Mouse (Mus musculus) stomach, embryonic 15.5 days (tissue): Measurements from ENCODE around the gene Cdc20. TPM values are rescaled to one million over a fixed set of nuclear protein-coding genes. Genes with fewer than 3 reads are reported as not detected.
A peak's percentile ranks its signal among the peaks of the same experiment; 100 is the strongest.

Source experiments
- ATAC-seq: fragments of 200-750 bp; cut with Nextera tagmentation; 2 replicates; pipeline ENCODE4 v1.8.0; 2017; ENCODE audit warnings: low read depth, moderate number of reproducible peaks, moderate TSS enrichment; ENCODE audit not compliant: insufficient read depth, low FRiP score
- H3K27ac ChIP-seq: fragments of 300-500 bp; sonication (generic); 2 replicates; pipeline ENCODE4 v1.5.1; 2015; ENCODE audit warnings: mild to moderate bottlenecking, inconsistent platforms
- H3K27me3 ChIP-seq: fragments of 300-500 bp; sonication (generic); replicated peaks from 2 replicates; pipeline ENCODE4 v1.6.1; 2015; ENCODE audit warnings: inconsistent platforms
- H3K36me3 ChIP-seq: fragments of 300-500 bp; sonication (generic); 2 replicates; pipeline ENCODE4 v1.6.1; 2015; ENCODE audit warnings: inconsistent platforms
- H3K4me1 ChIP-seq: fragments of 300-500 bp; sonication (generic); 2 replicates; pipeline ENCODE4 v1.6.1; 2015; ENCODE audit warnings: inconsistent platforms
- H3K4me2 ChIP-seq: fragments of 300-500 bp; sonication (generic); 2 replicates; pipeline ENCODE4 v1.6.1; 2015; ENCODE audit warnings: mild to moderate bottlenecking, inconsistent platforms
- H3K4me3 ChIP-seq: fragments of 300-500 bp; sonication (generic); replicated peaks from 2 replicates; pipeline ENCODE4 v1.5.1; 2015; ENCODE audit warnings: inconsistent platforms
- H3K9ac ChIP-seq: fragments of 300-500 bp; sonication (generic); 2 replicates; pipeline ENCODE4 v1.6.1; 2015; ENCODE audit warnings: inconsistent platforms
- H3K9me3 ChIP-seq: fragments of 300-500 bp; sonication (generic); 2 replicates; pipeline ENCODE4 v1.6.1; 2016; ENCODE audit warnings: inconsistent platforms
- WGBS: fragments of 180-500 bp; shearing (Covaris S2); methylation state at CpG from one replicate; pipeline ENCODE4 v1.1.7; 2015; 5-methylcytosine and 5-hydroxymethylcytosine counted together
- polyA plus RNA-seq: library from polyadenylated mRNA; unstranded; fragments of >200 nt; fragmentation: Nextera tagmentation; extraction: Ambion mirVana; gene quantifications from 2 replicates; pipeline ENCODE4 v1.2.1, GENCODE M21; 2015

The Cdc20 gene
- polyA plus RNA-seq, 1 experiment from 2014 or later, result 220 TPM

- H3K4me2 ChIP-seq, result peak overlapping the region; percentile 89
- WGBS, result 8% methylated on average over 12 of the region's 12 CpGs
- H3K27me3 ChIP-seq, result no peaks in the 10 kb centered on the region
- H3K9me3 ChIP-seq, result no peaks in the 10 kb centered on the region
- H3K4me1 ChIP-seq, result peaks cover 31% of the 10 kb centered on the region
- ATAC-seq, result no peak
- H3K9ac ChIP-seq, result peak overlapping the region; percentile 22; the same call in 1 of the 2 replicates
- peak overlapping the region; percentile 94 for H3K27ac ChIP-seq
- peaks cover 1% of the 10 kb centered on the region; the same call in 1 of the 2 replicates for H3K36me3 ChIP-seq
- H3K4me3 ChIP-seq, result peak overlapping the region; percentile 64
Measured at GRCm38 (mm10) chr4:118437829-118438253, 689 bp upstream of the Cdc20 start.

- H3K27ac ChIP-seq, result no peak overlapping the region
- no peak for ATAC-seq
- H3K4me2 ChIP-seq, result no peak overlapping the region
- peaks cover 16% of the 10 kb centered on the region for H3K36me3 ChIP-seq
- 65% methylated on average over 8 of the region's 8 CpGs for WGBS
- H3K4me3 ChIP-seq, result no peak overlapping the region
- peaks cover 47% of the 10 kb centered on the region for H3K4me1 ChIP-seq
- no peak overlapping the region for H3K9ac ChIP-seq
- H3K9me3 ChIP-seq, result no peaks in the 10 kb centered on the region
- H3K27me3 ChIP-seq, result no peaks in the 10 kb centered on the region
Measured at GRCm38 (mm10) chr4:118432332-118432731, 4.8 kb downstream of the Cdc20 start.

GRCm38 (mm10) chr4:118429215-118429895, 7.8 kb downstream of the Cdc20 start:
- H3K9ac ChIP-seq, result no peak overlapping the region
- H3K9me3 ChIP-seq, result no peaks in the 10 kb centered on the region
- H3K36me3 ChIP-seq, result peaks cover 16% of the 10 kb centered on the region
- 28% methylated on average over 7 of the region's 7 CpGs for WGBS
- peak overlapping the region; percentile 90 for H3K27ac ChIP-seq
- no peak for ATAC-seq
- H3K4me3 ChIP-seq, result peak overlapping the region; percentile 85
- no peaks in the 10 kb centered on the region for H3K27me3 ChIP-seq
- peak overlapping the region; percentile 86 for H3K4me2 ChIP-seq
- peaks cover 29% of the 10 kb centered on the region for H3K4me1 ChIP-seq

GRCm38 (mm10) chr4:118428531-118429214, 8.5 kb downstream of the Cdc20 start:
- WGBS, result 26% methylated on average over 15 of the region's 15 CpGs
- H3K9ac ChIP-seq, result peak overlapping the region; percentile 59
- H3K36me3 ChIP-seq, result peaks cover 16% of the 10 kb centered on the region
- H3K27ac ChIP-seq, result peak overlapping the region; percentile 90
- H3K27me3 ChIP-seq, result no peaks in the 10 kb centered on the region
- no peaks in the 10 kb centered on the region for H3K9me3 ChIP-seq
- peak overlapping the region; percentile 86 for H3K4me2 ChIP-seq
- H3K4me3 ChIP-seq, result peak overlapping the region; percentile 85
- ATAC-seq, result peak; percentile 32
- H3K4me1 ChIP-seq, result peaks cover 25% of the 10 kb centered on the region

- H3K9ac ChIP-seq, result peak within 1 kb of the TSS; percentile 61
- 2% methylated on average over 20 of the region's 31 CpGs for WGBS
Measured at GRCm38 (mm10) chr4:118427768-118428451, 9.2 kb downstream of the Cdc20 start, which contains the start of gene Elovl1. Gene Elovl1 (plus strand): TSS chr4:118428093.

GRCm38 (mm10) chr4:118427415-118427767, 9.8 kb downstream of the Cdc20 start:
- H3K27ac ChIP-seq, result peak overlapping the region; percentile 90
- H3K4me3 ChIP-seq, result peak overlapping the region; percentile 85
- H3K9ac ChIP-seq, result peak overlapping the region; percentile 61
- no peak; the same call in 1 of the 2 replicates for ATAC-seq
- peak overlapping the region; percentile 86 for H3K4me2 ChIP-seq
- WGBS, result under 1% methylated on average over 5 of the region's 5 CpGs
- no peaks in the 10 kb centered on the region for H3K9me3 ChIP-seq
- no peaks in the 10 kb centered on the region for H3K27me3 ChIP-seq
- peaks cover 10% of the 10 kb centered on the region for H3K36me3 ChIP-seq
- peaks cover 25% of the 10 kb centered on the region for H3K4me1 ChIP-seq

More at GRCm38 (mm10) chr4:118427768-118428451, 9.2 kb downstream of the Cdc20 start, which contains the start of gene Elovl1:
- peaks cover 25% of the 10 kb centered on the region for H3K4me1 ChIP-seq
- H3K9me3 ChIP-seq, result no peaks in the 10 kb centered on the region
- H3K27ac ChIP-seq, result peak within 1 kb of the TSS; percentile 90
- peak within 1 kb of the TSS; percentile 85 for H3K4me3 ChIP-seq
- H3K36me3 ChIP-seq, result peaks cover 15% of the 10 kb centered on the region
- no peaks in the 10 kb centered on the region for H3K27me3 ChIP-seq
- H3K4me2 ChIP-seq, result peak within 1 kb of the TSS; percentile 86
- peak; percentile 96 for ATAC-seq

- no peak overlapping the region for H3K4me2 ChIP-seq
- H3K9ac ChIP-seq, result no peak overlapping the region
- ATAC-seq, result no peak
- H3K4me3 ChIP-seq, result no peak overlapping the region
- WGBS, result 93% methylated on average over 1 of the region's 1 CpGs
- H3K27me3 ChIP-seq, result no peaks in the 10 kb centered on the region
- H3K36me3 ChIP-seq, result peaks cover 11% of the 10 kb centered on the region
- H3K27ac ChIP-seq, result no peak overlapping the region
- peaks cover 23% of the 10 kb centered on the region for H3K4me1 ChIP-seq
- H3K9me3 ChIP-seq, result no peaks in the 10 kb centered on the region
Measured at GRCm38 (mm10) chr4:118425374-118425773, 11.8 kb downstream of the Cdc20 start.

GRCm38 (mm10) chr4:118424541-118425160, 12.5 kb downstream of the Cdc20 start:
- Histone ChIP-seq H3K4me2 (no peak overlapping the region), H3K4me3 (no peak overlapping the region), H3K4me1 (peaks cover 17% of the 10 kb centered on the region), H3K36me3 (peaks cover 16% of the 10 kb centered on the region), H3K9ac (no peak overlapping the region), H3K27ac (no peak overlapping the region), H3K9me3 (no peaks in the 10 kb centered on the region), H3K27me3 (no peaks in the 10 kb centered on the region)
- 71% methylated on average over 4 of the region's 4 CpGs for WGBS
- ATAC-seq, result no peak; the same call in 1 of the 2 replicates

- 86% methylated on average over 3 of the region's 3 CpGs for WGBS
- Histone ChIP-seq H3K27me3 (no peaks in the 10 kb centered on the region), H3K9ac (no peak overlapping the region), H3K4me3 (no peak overlapping the region), H3K27ac (no peak overlapping the region), H3K4me1 (no peaks in the 10 kb centered on the region), H3K9me3 (no peaks in the 10 kb centered on the region), H3K4me2 (no peak overlapping the region), H3K36me3 (peaks cover 25% of the 10 kb centered on the region)
- ATAC-seq, result no peak
Measured at GRCm38 (mm10) chr4:118421384-118421783, 15.8 kb downstream of the Cdc20 start.

GRCm38 (mm10) chr4:118417112-118417797, 19.9 kb downstream of the Cdc20 start:
- WGBS, result 86% methylated on average over 13 of the region's 13 CpGs
- no peak overlapping the region for H3K27ac ChIP-seq
- no peak; the same call in 1 of the 2 replicates for ATAC-seq

GRCm38 (mm10) chr4:118416329-118416728, 20.8 kb downstream of the Cdc20 start:
- H3K27me3 ChIP-seq, result no peaks in the 10 kb centered on the region
- WGBS, result 89% methylated on average over 5 of the region's 5 CpGs
- H3K27ac ChIP-seq, result no peak overlapping the region
- ATAC-seq, result no peak
- H3K4me1 ChIP-seq, result no peaks in the 10 kb centered on the region
- H3K4me3 ChIP-seq, result no peak overlapping the region
- no peak overlapping the region for H3K4me2 ChIP-seq
- H3K36me3 ChIP-seq, result peaks cover 61% of the 10 kb centered on the region
- no peak overlapping the region for H3K9ac ChIP-seq
- no peaks in the 10 kb centered on the region for H3K9me3 ChIP-seq

More at GRCm38 (mm10) chr4:118417112-118417797, 19.9 kb downstream of the Cdc20 start:
- Histone ChIP-seq H3K9ac (no peak overlapping the region), H3K4me2 (no peak overlapping the region), H3K4me1 (no peaks in the 10 kb centered on the region), H3K4me3 (no peak overlapping the region), H3K9me3 (no peaks in the 10 kb centered on the region), H3K36me3 (peaks cover 59% of the 10 kb centered on the region), H3K27me3 (no peaks in the 10 kb centered on the region)
